Mouse (Mus musculus) regulatory T cell (primary cell): ENCODE measurements around the gene Muc5b.

ENCODE experiments used
- in situ Hi-C: fragments of 300-600 bp; cut with MboI, MseI; formaldehyde crosslinking; loops from one replicate; pipeline ENCODE4 v1.15.1; 2025; ENCODE audit warnings: high pct_unique_total_duplicates

Gene Muc5b

DNA sequence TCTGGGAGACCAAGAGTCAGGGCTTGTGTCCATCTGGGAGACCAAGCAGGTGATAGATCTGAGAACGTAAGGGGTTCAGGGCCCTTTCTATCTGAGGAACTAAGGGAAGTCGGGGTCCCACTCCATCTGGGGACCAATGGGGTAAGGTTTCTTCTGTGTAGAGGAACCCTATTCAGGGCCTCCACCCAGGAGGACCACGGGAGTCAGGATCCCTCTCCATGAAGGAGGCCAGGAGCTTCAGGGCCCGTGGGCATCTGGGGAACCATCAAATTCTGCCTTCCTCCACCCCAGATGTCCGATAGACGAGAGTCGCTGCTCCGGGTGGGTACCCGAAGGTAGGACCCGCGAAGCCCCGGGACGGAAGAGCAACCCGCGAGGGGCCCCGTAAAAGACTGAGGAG is 63.0 kb downstream of the Muc5b start:
- in situ Hi-C loops = no loop called here

DNA sequence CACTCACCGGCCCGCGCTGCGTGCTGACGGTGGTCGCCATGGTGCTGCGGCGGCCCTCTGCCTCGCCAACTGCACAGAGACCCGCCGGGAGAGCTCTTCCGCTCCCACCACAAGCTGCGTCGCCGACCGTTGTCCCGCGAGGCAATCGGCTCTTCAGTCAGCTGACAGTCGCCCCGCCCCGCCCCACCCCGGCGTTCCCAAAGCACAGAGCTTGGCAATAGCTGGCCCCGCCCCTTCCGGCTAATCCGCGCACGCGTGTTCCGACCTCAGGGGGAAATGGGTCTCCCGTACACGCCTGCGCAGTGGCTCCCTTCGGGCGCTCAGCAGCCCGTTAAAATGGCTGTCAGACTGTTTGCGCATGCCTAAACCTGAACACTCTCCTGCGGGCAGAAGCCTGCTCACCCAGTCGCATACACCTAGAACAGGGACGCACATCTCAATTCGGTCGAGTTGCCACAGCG is 63.4 kb downstream of the Muc5b start:
- in situ Hi-C loops = no loop called here

DNA sequence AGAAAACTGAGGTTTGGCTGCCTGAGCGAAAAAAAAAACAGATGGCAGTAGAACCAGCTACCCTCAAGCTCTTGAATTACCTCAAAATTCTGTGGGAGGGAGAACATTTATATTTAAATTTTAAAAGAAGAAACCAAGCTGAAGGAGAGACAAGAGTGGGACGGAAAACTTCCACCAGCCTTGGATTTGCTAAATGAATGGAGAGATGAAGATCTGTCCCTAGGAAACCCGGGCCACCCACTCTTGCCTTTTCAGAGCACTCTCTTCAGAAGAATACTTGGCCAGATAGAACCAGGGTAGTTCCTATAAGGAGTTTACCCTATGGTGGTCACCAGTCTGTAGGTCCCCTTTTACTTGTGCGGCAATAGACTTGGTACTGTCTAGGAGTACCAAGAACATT is 63.9 kb downstream of the Muc5b start:
- in situ Hi-C loops = no loop called here

DNA sequence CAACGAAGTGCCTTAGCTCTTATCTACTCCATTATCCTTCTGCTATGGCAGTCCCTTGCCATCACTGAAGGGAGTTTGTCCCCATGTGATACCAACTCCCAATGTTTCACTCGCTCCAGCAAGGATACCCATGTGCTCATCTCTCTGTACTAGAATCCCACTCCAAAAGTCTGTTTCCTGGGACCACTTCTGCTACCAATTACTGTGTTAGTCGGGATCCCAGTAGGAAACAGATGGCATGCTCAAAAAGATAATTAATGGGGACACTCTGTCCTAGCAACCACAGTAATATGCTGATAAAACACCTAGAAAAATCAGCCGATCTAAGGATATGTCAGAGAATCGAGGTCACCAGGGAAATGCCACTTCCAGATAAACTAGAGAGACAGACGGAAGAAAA is 69.7 kb downstream of the Muc5b start:
- in situ Hi-C loops = no loop called here

- in situ Hi-C loops = no loop called here
Measured at GRCm38 (mm10) chr7:141911305-141911704, 72.4 kb downstream of the Muc5b start.

DNA sequence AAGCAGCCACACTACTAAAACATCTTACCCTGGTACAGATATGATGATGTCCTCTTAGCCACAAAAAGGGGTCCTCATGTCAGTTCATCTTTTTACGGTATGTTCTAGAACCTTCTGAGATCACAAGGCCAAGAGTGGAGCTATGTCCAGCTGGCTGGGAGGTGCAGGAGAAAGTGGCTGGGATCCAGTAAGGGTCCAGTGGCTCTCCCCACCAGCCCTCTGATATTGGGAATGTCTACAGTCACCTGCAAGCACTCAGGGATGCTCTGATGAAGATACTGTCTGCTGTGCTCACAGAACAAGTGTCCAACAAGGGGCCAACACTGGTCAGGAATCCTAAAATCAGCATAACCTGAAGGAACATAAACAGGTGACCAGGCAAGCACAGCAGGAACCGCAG is 79.5 kb downstream of the Muc5b start, which contains the start of gene Tollip:
Gene Tollip, minus strand, starts transcription at position 101 of the 400 bp plus-strand sequence.
- in situ Hi-C loops = no loop called here
